Mouse (Mus musculus): ENCODE results near the gene Smbd1. TPM values are rescaled to one million over a fixed set of nuclear protein-coding genes. Genes with fewer than 3 reads are reported as not detected.

The Smbd1 gene
- polyA plus RNA-seq, 1 experiment from 2014 or later: not detected

- no peak overlapping the region for H3K4me2 ChIP-seq
- H3K4me1 ChIP-seq: 0 out of 2 replicates have a peak, but pooled peaks cover 2% of the 10 kb centered on the region
- H3K27ac ChIP-seq: no peak overlapping the region
- H3K4me3 ChIP-seq: no peak overlapping the region
- ATAC-seq (ENCODE audit: insufficient number of reproducible peaks, low FRiP score, low TSS enrichment, low read depth): no peak
- 72% methylated on average over 12 of the region's 12 CpGs for WGBS
- H3K9ac ChIP-seq: no peak overlapping the region
- no peaks in the 10 kb centered on the region for H3K27me3 ChIP-seq
- peaks cover 76% of the 10 kb centered on the region for H3K36me3 ChIP-seq
- H3K9me3 ChIP-seq: no peaks in the 10 kb centered on the region
Observed at GRCm38 (mm10) chr16:32825380-32825779, 15.1 kb upstream of the Smbd1 start.

- no peak for ATAC-seq (ENCODE audit: insufficient number of reproducible peaks, low FRiP score, low TSS enrichment, low read depth)
- H3K9ac ChIP-seq: no peak overlapping the region
- no peaks in the 10 kb centered on the region for H3K27me3 ChIP-seq
- H3K9me3 ChIP-seq: no peaks in the 10 kb centered on the region
- peaks cover 68% of the 10 kb centered on the region for H3K36me3 ChIP-seq
- no peak overlapping the region for H3K4me2 ChIP-seq
- no peak overlapping the region for H3K27ac ChIP-seq
- WGBS: 81% methylated on average over 13 of the region's 13 CpGs
- H3K4me3 ChIP-seq: no peak overlapping the region
- H3K4me1 ChIP-seq: 0 out of 2 replicates have a peak, but pooled peaks cover 2% of the 10 kb centered on the region
Observed at GRCm38 (mm10) chr16:32824061-32824460, 13.8 kb upstream of the Smbd1 start.

- Histone ChIP-seq H3K9ac (no peak overlapping the region), H3K27me3 (no peaks in the 10 kb centered on the region), H3K4me3 (no peak overlapping the region), H3K9me3 (no peaks in the 10 kb centered on the region), H3K4me1 (0 out of 2 replicates have a peak, but pooled peaks cover 2% of the 10 kb centered on the region), H3K4me2 (no peak overlapping the region), H3K36me3 (peaks cover 62% of the 10 kb centered on the region), H3K27ac (no peak overlapping the region)
- 72% methylated on average over 8 of the region's 8 CpGs for WGBS
- peak; percentile 7; the same call in 1 of the 2 replicates for ATAC-seq (ENCODE audit: insufficient number of reproducible peaks, low FRiP score, low TSS enrichment, low read depth)
Observed at GRCm38 (mm10) chr16:32823487-32823886, 13.2 kb upstream of the Smbd1 start.

- H3K27me3 ChIP-seq: no peaks in the 10 kb centered on the region
- no peak for ATAC-seq (ENCODE audit: insufficient number of reproducible peaks, low FRiP score, low TSS enrichment, low read depth)
- H3K4me3 ChIP-seq: no peak overlapping the region
- no peak overlapping the region for H3K4me2 ChIP-seq
- H3K4me1 ChIP-seq: 0 out of 2 replicates have a peak, but pooled peaks cover 2% of the 10 kb centered on the region
- H3K36me3 ChIP-seq: peaks cover 56% of the 10 kb centered on the region
- H3K27ac ChIP-seq: no peak overlapping the region
- H3K9ac ChIP-seq: no peak overlapping the region
- WGBS: 71% methylated on average over 5 of the region's 5 CpGs
- H3K9me3 ChIP-seq: no peaks in the 10 kb centered on the region
Observed at GRCm38 (mm10) chr16:32822881-32823280, 12.6 kb upstream of the Smbd1 start.

GRCm38 (mm10) chr16:32822450-32822827, 12.2 kb upstream of the Smbd1 start:
- ATAC-seq (ENCODE audit: insufficient number of reproducible peaks, low FRiP score, low TSS enrichment, low read depth): no peak
- Histone ChIP-seq H3K4me1 (0 out of 2 replicates have a peak, but pooled peaks cover 2% of the 10 kb centered on the region), H3K9me3 (no peaks in the 10 kb centered on the region), H3K27me3 (no peaks in the 10 kb centered on the region), H3K9ac (no peak overlapping the region), H3K27ac (peak overlapping the region; percentile 44; the same call in 1 of the 2 replicates), H3K36me3 (peaks cover 52% of the 10 kb centered on the region), H3K4me3 (no peak overlapping the region), H3K4me2 (no peak overlapping the region)
- WGBS: 68% methylated on average over 6 of the region's 6 CpGs

GRCm38 (mm10) chr16:32821772-32822449, 11.6 kb upstream of the Smbd1 start:
- H3K9ac ChIP-seq: no peak overlapping the region
- ATAC-seq (ENCODE audit: insufficient number of reproducible peaks, low FRiP score, low TSS enrichment, low read depth): no peak
- peaks cover 47% of the 10 kb centered on the region for H3K36me3 ChIP-seq
- H3K4me1 ChIP-seq: 0 out of 2 replicates have a peak, but pooled peaks cover 2% of the 10 kb centered on the region
- H3K4me2 ChIP-seq: no peak overlapping the region
- H3K4me3 ChIP-seq: no peak overlapping the region
- H3K27me3 ChIP-seq: no peaks in the 10 kb centered on the region
- 57% methylated on average over 10 of the region's 10 CpGs for WGBS
- peak overlapping the region; percentile 44; the same call in 1 of the 2 replicates for H3K27ac ChIP-seq
- no peaks in the 10 kb centered on the region for H3K9me3 ChIP-seq

- Histone ChIP-seq H3K36me3 (peaks cover 14% of the 10 kb centered on the region), H3K27me3 (no peaks in the 10 kb centered on the region), H3K4me2 (no peak overlapping the region), H3K4me1 (peaks cover 15% of the 10 kb centered on the region), H3K9me3 (no peaks in the 10 kb centered on the region), H3K9ac (no peak overlapping the region), H3K27ac (no peak overlapping the region), H3K4me3 (no peak overlapping the region)
- 77% methylated on average over 5 of the region's 5 CpGs for WGBS
- no peak for ATAC-seq (ENCODE audit: insufficient number of reproducible peaks, low FRiP score, low TSS enrichment, low read depth)
Observed at GRCm38 (mm10) chr16:32818441-32818840, 8.2 kb upstream of the Smbd1 start.

- H3K27me3 ChIP-seq: no peaks in the 10 kb centered on the region
- no peak for ATAC-seq (ENCODE audit: insufficient number of reproducible peaks, low FRiP score, low TSS enrichment, low read depth)
- peaks cover 15% of the 10 kb centered on the region for H3K4me1 ChIP-seq
- H3K4me2 ChIP-seq: no peak overlapping the region
- no peak overlapping the region for H3K9ac ChIP-seq
- peaks cover 11% of the 10 kb centered on the region for H3K36me3 ChIP-seq
- no peak overlapping the region for H3K27ac ChIP-seq
- WGBS: 71% methylated on average over 4 of the region's 4 CpGs
- H3K9me3 ChIP-seq: no peaks in the 10 kb centered on the region
- H3K4me3 ChIP-seq: no peak overlapping the region
Observed at GRCm38 (mm10) chr16:32818036-32818435, 7.8 kb upstream of the Smbd1 start.

- H3K27me3 ChIP-seq: no peaks in the 10 kb centered on the region
- ATAC-seq (ENCODE audit: insufficient number of reproducible peaks, low FRiP score, low TSS enrichment, low read depth): no peak
- H3K9ac ChIP-seq: no peak overlapping the region
- H3K27ac ChIP-seq: no peak overlapping the region
- peak overlapping the region; percentile 31 for H3K4me3 ChIP-seq
- peaks cover 13% of the 10 kb centered on the region for H3K4me1 ChIP-seq
- 4% methylated on average over 6 of the region's 6 CpGs for WGBS
- H3K4me2 ChIP-seq: peak overlapping the region; percentile 58
- H3K9me3 ChIP-seq: no peaks in the 10 kb centered on the region
- no peaks in the 10 kb centered on the region for H3K36me3 ChIP-seq
Observed at GRCm38 (mm10) chr16:32815160-32815605, 4.9 kb upstream of the Smbd1 start.

- no peak overlapping the region for H3K9ac ChIP-seq
- peak overlapping the region; percentile 31 for H3K4me3 ChIP-seq
- WGBS: 14% methylated on average over 14 of the region's 14 CpGs
- H3K4me1 ChIP-seq: peaks cover 13% of the 10 kb centered on the region
- no peaks in the 10 kb centered on the region for H3K9me3 ChIP-seq
- H3K36me3 ChIP-seq: no peaks in the 10 kb centered on the region
- no peaks in the 10 kb centered on the region for H3K27me3 ChIP-seq
- no peak overlapping the region for H3K27ac ChIP-seq
- ATAC-seq (ENCODE audit: insufficient number of reproducible peaks, low FRiP score, low TSS enrichment, low read depth): 0 out of 2 replicates have a peak, but pooled peaks have one; percentile 24
- H3K4me2 ChIP-seq: peak overlapping the region; percentile 58
Observed at GRCm38 (mm10) chr16:32814539-32814938, 4.3 kb upstream of the Smbd1 start.

- no peak for ATAC-seq (ENCODE audit: insufficient number of reproducible peaks, low FRiP score, low TSS enrichment, low read depth)
- 64% methylated on average over 3 of the region's 3 CpGs for WGBS
- Histone ChIP-seq H3K27me3 (no peaks in the 10 kb centered on the region), H3K27ac (no peak overlapping the region), H3K4me2 (no peak overlapping the region), H3K9ac (no peak overlapping the region), H3K4me1 (peaks cover 13% of the 10 kb centered on the region), H3K4me3 (no peak overlapping the region), H3K36me3 (no peaks in the 10 kb centered on the region), H3K9me3 (no peaks in the 10 kb centered on the region)
Observed at GRCm38 (mm10) chr16:32813771-32814170, 3.5 kb upstream of the Smbd1 start.

- H3K4me2 ChIP-seq: peak overlapping the region; percentile 36
- H3K9ac ChIP-seq: no peak overlapping the region
- H3K36me3 ChIP-seq: no peaks in the 10 kb centered on the region
- no peak overlapping the region for H3K27ac ChIP-seq
- H3K27me3 ChIP-seq: no peaks in the 10 kb centered on the region
- no peak overlapping the region for H3K4me3 ChIP-seq
- no peak for ATAC-seq (ENCODE audit: insufficient number of reproducible peaks, low FRiP score, low TSS enrichment, low read depth)
- no peaks in the 10 kb centered on the region for H3K9me3 ChIP-seq
- H3K4me1 ChIP-seq: peaks cover 13% of the 10 kb centered on the region
- WGBS: 47% methylated on average over 9 of the region's 9 CpGs
Observed at GRCm38 (mm10) chr16:32813362-32813761, 3.1 kb upstream of the Smbd1 start.

Data from limb, embryonic 15.5 days (tissue).